Mouse (Mus musculus) spleen, adult 10 weeks (tissue): ENCODE data around the gene Calm5. TPM values are rescaled to one million over a fixed set of nuclear protein-coding genes. Genes with fewer than 3 reads are reported as not detected.

Source experiments
- polyA plus RNA-seq: library from polyadenylated mRNA; stranded (reverse); fragments of 350-450 nt; fragmentation: Illumina TruSeq; extraction: RNeasy Lipid Tissue Mini Kit (QIAGEN cat#74804); gene quantifications from one replicate; pipeline ENCODE4 v1.2.3, GENCODE M21; 2015; ENCODE audit warnings: low replicate concordance; ENCODE audit not compliant: insufficient read depth

Gene Calm5
- polyA plus RNA-seq, result not detected

GRCm38 (mm10) chr13:3853648-3854333 is at the start of gene Calm5:
TSS of gene Calm5 (plus strand) at chr13:3854173.

DNA sequence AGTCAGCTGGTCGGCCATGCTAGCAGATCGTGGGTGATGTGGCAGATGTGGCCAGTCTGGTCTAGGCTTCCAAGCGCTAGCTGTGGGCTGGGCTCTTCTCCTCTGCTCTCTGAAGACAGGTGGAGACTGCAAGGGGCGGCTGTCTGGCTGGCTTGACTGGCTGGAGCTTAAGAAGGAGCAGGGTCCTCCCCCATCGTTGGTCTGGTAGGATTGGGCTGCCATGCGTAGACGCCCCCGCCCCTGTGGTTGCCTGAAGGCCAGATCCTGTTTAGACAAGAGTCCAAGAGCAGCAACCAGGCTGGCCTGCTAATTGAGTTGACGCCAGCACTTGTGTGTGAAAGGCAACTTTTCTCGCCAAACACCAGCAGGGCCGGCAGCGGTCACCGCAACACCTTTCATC is 49.8 kb upstream of the Calm5 start, which contains the start of gene Calml3:
Gene Calml3, minus strand, starts transcription at position 131 of the 400 bp plus-strand sequence.

GRCm38 (mm10) chr13:3837312-3837807 is 16.6 kb upstream of the Calm5 start, which contains the start of gene Calm4:
TSS of gene Calm4 (plus strand) at chr13:3837757.

Other genes with a start within 250 kb of the Calm5 start
- 81.5 TPM for gene Fam208b, start 243.1 kb upstream of the Calm5 start, polyA plus RNA-seq
- 34.1 TPM for gene Asb13, start 220.1 kb upstream of the Calm5 start, polyA plus RNA-seq
- gene Calml3, start 49.9 kb upstream of the Calm5 start, polyA plus RNA-seq, result not detected
- gene Calm4, start 16.4 kb upstream of the Calm5 start, polyA plus RNA-seq, result not detected
- gene Net1, start 64.0 kb downstream of the Calm5 start, polyA plus RNA-seq, result 29.1 TPM
- not detected for gene Tubal3, start 64.1 kb downstream of the Calm5 start, polyA plus RNA-seq
- not detected for gene Ucn3, start 91.2 kb downstream of the Calm5 start, polyA plus RNA-seq
- 2.2 TPM for gene Akr1c14, start 194.8 kb downstream of the Calm5 start, polyA plus RNA-seq